Mouse (Mus musculus) liver, adult 2 months (tissue): Measurements from ENCODE around the gene Dst.

Source experiments
- CTCF ChIP-seq: fragments of 200-500 bp; IDR thresholded peaks from 2 replicates; pipeline ENCODE4 v1.5.1; 2011; ENCODE audit warnings: low read depth, low read length, control low read depth
- POLR2A ChIP-seq: fragments of 200-500 bp; IDR thresholded peaks from 2 replicates; pipeline ENCODE4 v1.6.1; 2011; ENCODE audit warnings: low read length, control low read depth; ENCODE audit not compliant: insufficient read depth; ENCODE audit errors: extremely low read depth

DNA sequence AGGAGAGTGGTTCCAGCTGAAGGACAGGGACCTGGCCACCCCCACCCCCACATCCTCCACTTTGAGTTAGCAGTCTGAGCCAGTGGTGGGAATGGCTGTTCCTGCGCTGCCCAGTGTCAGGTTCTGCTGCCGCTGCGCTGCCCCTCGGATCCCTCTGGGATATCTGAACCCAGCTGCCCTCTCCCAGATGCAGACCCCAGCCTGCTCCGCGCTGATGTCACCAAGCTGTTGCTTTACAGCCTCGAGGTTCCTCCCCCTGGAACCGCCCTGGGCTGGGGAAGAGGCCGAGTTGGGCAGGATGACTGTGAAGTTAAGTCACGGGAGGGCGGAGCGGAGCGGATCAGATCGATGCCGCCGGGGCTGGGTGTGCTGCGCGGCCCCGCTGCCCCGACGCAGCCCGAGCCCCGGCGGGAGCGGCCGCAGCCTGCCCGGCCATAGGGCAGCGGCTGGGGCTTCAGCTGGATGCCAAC lies 328.3 kb downstream of the Dst start:
- TF ChIP-seq CTCF (no peak), POLR2A (peak; percentile 75; the same call in 1 of the 2 replicates)
